Mouse (Mus musculus): Measurements from ENCODE around the gene Skint5.
"Not testable (repeated sequence)": the region's sequence is repeated elsewhere in the genome, so short reads cannot be mapped to it uniquely, and the experiment has no call there.

Gene Skint5

GRCm38 (mm10) chr4:113999403-113999802 lies at the start of gene Skint5:
Gene Skint5 (minus strand): TSS chr4:113999503.
- DNase-seq (ENCODE audit: low read depth, low spot score) = no peak

DNA sequence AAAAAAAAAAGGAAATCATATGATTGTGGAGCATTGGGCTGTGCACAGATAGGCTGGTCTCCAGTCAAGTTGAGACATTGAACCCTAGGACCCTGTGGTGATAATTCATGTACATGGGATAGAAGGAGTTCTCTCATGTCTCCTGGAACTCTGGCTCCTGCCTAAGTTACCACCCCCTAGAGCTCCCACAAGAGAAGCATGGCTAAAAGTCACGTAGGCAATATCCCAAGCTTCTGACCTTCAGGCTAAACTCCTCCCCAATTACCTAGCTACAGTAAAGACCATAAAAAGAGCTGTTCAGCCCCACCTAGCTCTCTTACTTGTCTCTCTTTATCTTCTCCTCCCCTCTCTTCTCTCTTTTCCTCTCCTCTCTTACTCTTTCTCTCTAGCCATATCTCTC lies 42.0 kb downstream of the Skint5 start:
- DNase-seq (ENCODE audit: low read depth, low spot score) = no peak

DNA sequence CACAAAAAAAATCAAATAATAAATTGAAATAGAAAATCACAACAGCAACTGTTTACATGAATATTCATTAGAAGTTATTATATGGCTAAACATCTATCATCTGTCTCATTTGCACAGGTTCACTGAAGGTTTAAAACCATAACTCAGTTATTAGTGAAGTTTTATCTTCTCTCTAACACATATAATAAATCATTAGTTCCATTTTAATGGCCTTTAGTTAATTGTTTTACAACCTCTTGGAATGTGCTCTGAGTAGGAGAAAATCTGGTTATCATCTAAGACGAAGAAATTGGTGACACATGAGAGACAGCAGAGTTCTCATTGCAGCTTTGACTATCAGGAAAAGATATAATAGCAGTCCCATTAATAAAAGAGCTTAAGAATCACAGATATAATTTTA lies 235.1 kb downstream of the Skint5 start:
- DNase-seq (ENCODE audit: low read depth, low spot score) = no peak

DNA sequence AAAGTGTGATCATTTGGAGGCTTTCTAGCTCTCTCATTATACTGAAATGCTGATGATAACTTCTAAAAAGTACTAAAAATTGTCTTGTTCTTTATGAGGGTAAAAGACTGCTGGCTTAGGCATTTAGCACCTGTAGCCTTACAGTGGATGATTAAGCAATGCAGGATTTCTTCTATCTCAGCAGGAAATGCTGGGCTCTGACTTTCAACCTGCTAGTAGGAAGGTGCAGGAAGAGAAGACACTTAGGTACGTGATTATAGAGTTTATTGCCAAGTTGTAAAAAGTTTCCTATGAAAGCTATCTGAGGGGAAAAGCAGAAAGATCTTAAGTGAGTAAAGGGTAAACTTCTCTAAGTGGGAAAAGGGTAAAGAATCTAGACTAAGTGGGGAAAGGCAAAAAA lies 235.6 kb downstream of the Skint5 start:
- no peak for DNase-seq (ENCODE audit: low read depth, low spot score)

DNA sequence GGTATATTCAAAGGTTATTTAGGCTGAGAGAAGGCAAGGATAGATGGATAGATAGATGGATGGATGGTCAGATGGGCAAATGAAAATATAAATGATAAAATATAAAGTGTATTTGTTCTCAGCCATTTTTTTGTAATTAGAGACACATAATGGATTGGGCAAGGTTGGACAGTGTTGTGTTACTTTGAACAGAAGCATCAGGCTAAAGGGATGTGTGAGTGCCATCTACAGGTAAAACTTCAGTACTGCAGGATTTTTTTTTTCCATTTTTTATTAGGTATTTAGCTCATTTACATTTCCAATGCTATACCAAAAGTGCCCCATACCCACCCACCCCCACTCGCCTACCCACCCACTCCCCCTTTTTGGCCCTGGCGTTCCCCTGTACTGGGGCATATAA lies 551.1 kb downstream of the Skint5 start:
- not testable (repeated sequence) for DNase-seq (ENCODE audit: low read depth, low spot score)
